In genomic region chr7:100504740-100505487, GRCm38 (mm10) we compare ENCODE assay signal across 1 mouse cellular context.
TF ChIP-seq lines count a peak whose summit lies in the region.

No protein-coding gene starts in this region.

TF ChIP-seq in CH12.LX, 34 proteins besides CTCF, POLR2A, EP300 and RAD21 (continued from another document):
- peak; percentile 77 for TF ChIP-seq ETS1 (conservative IDR thresholded peaks at IDR 0.05; ENCODE audit: low read depth, low read length)
- peak; percentile 63; the same call in 1 of the 2 replicates for TF ChIP-seq MXI1 (IDR thresholded peaks at IDR 0.05; ENCODE audit: low read depth, low read length)
- TF ChIP-seq TBP (conservative IDR thresholded peaks at IDR 0.05; ENCODE audit: low read depth, low read length) = 0 out of 2 replicates have a peak, but pooled peaks have one; percentile 48
- peak; percentile 31; the same call in 1 of the 2 replicates for TF ChIP-seq TCF12 (IDR thresholded peaks at IDR 0.05; ENCODE audit: low read depth, low read length)
- no peak for TF ChIP-seq JUND (conservative IDR thresholded peaks at IDR 0.05; ENCODE audit: low read depth, low read length)
- no peak for TF ChIP-seq MAX (IDR thresholded peaks at IDR 0.05; ENCODE audit: low read length)
- TF ChIP-seq NELFE (IDR thresholded peaks at IDR 0.05; ENCODE audit: low read depth, low read length) = no peak; the same call in 1 of the 2 replicates
- TF ChIP-seq UBTF (IDR thresholded peaks at IDR 0.05; ENCODE audit: low read depth, low read length) = 0 out of 2 replicates have a peak, but pooled peaks have one; percentile 66
- TF ChIP-seq ZNF384 (IDR thresholded peaks at IDR 0.05; ENCODE audit: low read depth, low read length) = peak; percentile 94
- no peak for TF ChIP-seq ZC3H11A (IDR thresholded peaks at IDR 0.05; ENCODE audit: low read depth, low read length)
- TF ChIP-seq RCOR1 (conservative IDR thresholded peaks at IDR 0.05; ENCODE audit: low read depth, low read length) = no peak
- TF ChIP-seq JUN (IDR thresholded peaks at IDR 0.05; ENCODE audit: insufficient read depth, low read depth, low read length) = no peak
- no peak for TF ChIP-seq CHD1 (IDR thresholded peaks at IDR 0.05; ENCODE audit: low read depth, low read length)
- TF ChIP-seq CHD2 (IDR thresholded peaks at IDR 0.05; ENCODE audit: low read length) = peak; percentile 36
- peak; percentile 18; the same call in 1 of the 2 replicates for TF ChIP-seq ELF1 (IDR thresholded peaks at IDR 0.05; ENCODE audit: low read depth, low read length)
- TF ChIP-seq PAX5 (IDR thresholded peaks at IDR 0.05; ENCODE audit: low read length) = no peak
- peak; percentile 76 for TF ChIP-seq NRF1 (IDR thresholded peaks at IDR 0.05; ENCODE audit: low read depth, low read length)
- TF ChIP-seq GABPA (IDR thresholded peaks at IDR 0.05; ENCODE audit: insufficient replicate concordance, low read depth, low read length) = no peak
- no peak for TF ChIP-seq MAFK (IDR thresholded peaks at IDR 0.05; ENCODE audit: insufficient replicate concordance, low read length)
TF ChIP-seq in CH12.LX: peak in this region for 18.
